Mouse (Mus musculus): ENCODE data around the gene Ruvbl1.

DNA sequence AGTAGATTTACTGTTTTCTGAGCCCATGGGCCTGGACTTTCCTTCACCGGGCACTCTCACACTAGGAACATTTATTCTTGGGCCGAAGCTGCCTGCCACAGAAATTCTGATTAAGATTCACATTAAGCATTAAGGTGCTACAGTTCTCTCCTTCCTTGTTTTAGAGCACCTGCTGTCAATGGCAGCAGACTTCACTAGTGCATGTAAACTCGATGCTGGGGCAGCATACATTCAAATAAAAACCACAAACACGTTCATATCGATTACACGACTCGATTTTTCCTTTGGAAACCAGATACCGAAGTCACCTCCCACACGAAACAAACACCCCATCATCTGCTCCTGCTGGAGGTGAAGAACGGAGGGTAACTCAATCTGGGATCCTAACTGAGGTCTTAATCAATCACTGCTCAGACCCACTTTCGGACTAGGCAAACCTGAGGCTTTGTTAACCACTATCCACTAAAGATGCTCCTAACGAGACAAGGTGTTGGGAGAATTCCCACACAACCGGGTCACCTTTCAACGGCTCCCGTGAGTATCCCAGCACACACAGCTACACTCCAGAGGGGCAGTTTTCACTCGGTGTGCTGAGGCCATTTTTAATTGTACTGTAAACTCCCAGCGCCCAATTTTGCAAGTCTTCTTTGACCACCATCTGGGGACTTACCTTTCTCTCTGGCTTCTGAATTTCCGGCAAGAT, 52.6 kb downstream of the Ruvbl1 start:
- TF ChIP-seq TAL1 (IDR thresholded peaks at IDR 0.05; ENCODE audit: low read length) (no peak), GATA1 (IDR thresholded peaks at IDR 0.05; ENCODE audit: low read length) (no peak)

Data from erythroblast, embryonic 14.5 days (primary cell).